18 mouse cellular contexts compared by ENCODE assay signal in genomic region chr10:83963779-83964643, GRCm38 (mm10).
A peak's percentile ranks its signal among the peaks of the same experiment; 100 is the strongest.
DNase-seq lines count a peak whose midpoint lies in the region; ATAC-seq lines count a peak whose summit lies in the region.
"Had no signal": no experiment of that assay in that cellular context is flagged by ENCODE, and none has a peak within 500 bp of the region (broad histone marks: within the 10 kb centered on the region; RNA-seq: fewer than 3 reads in every experiment).

No protein-coding gene starts in this region.

- peak; percentile 37 for DNase-seq in embryo, embryonic 10 days (ENCODE audit: low spot score)
- no peak for DNase-seq in embryo, embryonic 9.5 days (ENCODE audit: extremely low spot score)
- peak; percentile 84 for DNase-seq in midbrain, embryonic 11.5 days (ENCODE audit: low spot score, missing footprints)
- DNase-seq in mesoderm, embryonic 11.5 days (ENCODE audit: low read depth, low spot score) = peak; percentile 29
- no peak for DNase-seq in thymus, postnatal 10 days (ENCODE audit: low spot score in 2 of 2)
- DNase-seq in left cerebral cortex, postnatal 25 days (ENCODE audit: low spot score in 2 of 2) = no peak
- no peak for DNase-seq in heart, adult 18-20 months
- DNase-seq: cerebellum, adult 8-10 months; kidney, postnatal 10 days; left cerebral cortex, postnatal 4 days; right cerebral cortex, postnatal 25 days; thymus, adult 18-20 months had no signal

- no peak overlapping the region for H3K9ac ChIP-seq in midbrain, embryonic 11.5 days (ENCODE audit: low read length)
- H3K9ac ChIP-seq in midbrain, embryonic 15.5 days = no peak overlapping the region
- H3K9ac ChIP-seq: embryonic facial prominence, embryonic 13.5 days; heart, embryonic 15.5 days; liver, embryonic 12.5 days; midbrain, embryonic 12.5 days had no signal

- no peaks in the 10 kb centered on the region for H3K27me3 ChIP-seq in midbrain, embryonic 11.5 days (ENCODE audit: control insufficient read depth, insufficient read depth, low read length)
- no peaks in the 10 kb centered on the region for H3K27me3 ChIP-seq in midbrain, embryonic 15.5 days (replicated peaks)
- H3K27me3 ChIP-seq: embryonic facial prominence, embryonic 13.5 days; heart, embryonic 15.5 days; liver, embryonic 12.5 days; midbrain, embryonic 12.5 days had no signal

- no peak overlapping the region for H3K4me3 ChIP-seq in midbrain, embryonic 11.5 days (ENCODE audit: low read depth, low read length)
- H3K4me3 ChIP-seq in midbrain, embryonic 15.5 days = no peak overlapping the region
- H3K4me3 ChIP-seq: embryonic facial prominence, embryonic 13.5 days; heart, embryonic 15.5 days; liver, embryonic 12.5 days; midbrain, embryonic 12.5 days had no signal

- H3K36me3 ChIP-seq in midbrain, embryonic 11.5 days (ENCODE audit: control insufficient read depth, insufficient read depth, low read length) = no peaks in the 10 kb centered on the region
- no peaks in the 10 kb centered on the region for H3K36me3 ChIP-seq in midbrain, embryonic 15.5 days (replicated peaks)
- H3K36me3 ChIP-seq: embryonic facial prominence, embryonic 13.5 days; heart, embryonic 15.5 days; liver, embryonic 12.5 days; midbrain, embryonic 12.5 days had no signal

- no peaks in the 10 kb centered on the region for H3K9me3 ChIP-seq in midbrain, embryonic 11.5 days (ENCODE audit: control insufficient read depth, low read length)
- no peaks in the 10 kb centered on the region for H3K9me3 ChIP-seq in midbrain, embryonic 15.5 days
- H3K9me3 ChIP-seq: heart, embryonic 15.5 days; liver, embryonic 12.5 days; midbrain, embryonic 12.5 days had no signal

- no peak overlapping the region for H3K4me2 ChIP-seq in midbrain, embryonic 11.5 days
- H3K4me2 ChIP-seq in midbrain, embryonic 15.5 days = no peak overlapping the region
- H3K4me2 ChIP-seq: embryonic facial prominence, embryonic 13.5 days; heart, embryonic 15.5 days; liver, embryonic 12.5 days; midbrain, embryonic 12.5 days had no signal

- intact Hi-C loops in left cerebral cortex, postnatal 25 days (cut with DNase I) = no loop called here

- 30% methylated on average over 12 of the region's 12 CpGs for WGBS in midbrain, embryonic 11.5 days
- WGBS in midbrain, embryonic 15.5 days = 18% methylated on average over 12 of the region's 12 CpGs

- H3K4me1 ChIP-seq in midbrain, embryonic 11.5 days (ENCODE audit: control insufficient read depth, insufficient read depth, low read length) = peaks cover 12% of the 10 kb centered on the region
- peaks cover 13% of the 10 kb centered on the region for H3K4me1 ChIP-seq in midbrain, embryonic 15.5 days
- H3K4me1 ChIP-seq: heart, embryonic 15.5 days; liver, embryonic 12.5 days had no signal

- H3K27ac ChIP-seq in midbrain, embryonic 11.5 days (ENCODE audit: low read depth, low read length) = no peak overlapping the region
- no peak overlapping the region for H3K27ac ChIP-seq in midbrain, embryonic 15.5 days
- H3K27ac ChIP-seq: embryonic facial prominence, embryonic 13.5 days; heart, embryonic 15.5 days; liver, embryonic 12.5 days; midbrain, embryonic 12.5 days had no signal

- ATAC-seq in midbrain, embryonic 11.5 days (ENCODE audit: low FRiP score) = no peak
- ATAC-seq in midbrain, embryonic 15.5 days (replicated peaks) = no peak
- ATAC-seq: liver, embryonic 12.5 days; lung, postnatal 0 days had no signal

Comparison
In these comparisons a context has a peak if more than half of its experiments do, and no peak if none do; other contexts are left out.
1. DNase-seq: peak in embryo, embryonic 10 days (single experiment), midbrain, embryonic 11.5 days (single experiment) and mesoderm, embryonic 11.5 days (single experiment); none in embryo, embryonic 9.5 days (single experiment), thymus, postnatal 10 days (0 of 2), left cerebral cortex, postnatal 25 days (0 of 2) and heart, adult 18-20 months (0 of 2).